Mouse (Mus musculus) gonadal fat pad, adult 2 months (tissue): ENCODE measurements around the gene Bsx. TPM values are rescaled to one million over a fixed set of nuclear protein-coding genes. Genes with fewer than 3 reads are reported as not detected.

Source experiments
- DNase-seq: peaks from one replicate; pipeline ENCODE4 v3.0.0-alpha.2; 2012; ENCODE audit warnings: low read depth
- polyA plus RNA-seq: library from polyadenylated mRNA; depleted of rRNA; stranded (reverse); fragments of >200 nt; gene quantifications from 2 replicates; pipeline ENCODE4 v1.2.3, GENCODE M21; 2012; rRNA removed

The Bsx gene
- polyA plus RNA-seq, 1 experiment = not detected

- no peak for DNase-seq
Measured at GRCm38 (mm10) chr9:40889389-40889788, 15.5 kb downstream of the Bsx start.

GRCm38 (mm10) chr9:40892456-40892855, 18.5 kb downstream of the Bsx start:
- DNase-seq = no peak

DNA sequence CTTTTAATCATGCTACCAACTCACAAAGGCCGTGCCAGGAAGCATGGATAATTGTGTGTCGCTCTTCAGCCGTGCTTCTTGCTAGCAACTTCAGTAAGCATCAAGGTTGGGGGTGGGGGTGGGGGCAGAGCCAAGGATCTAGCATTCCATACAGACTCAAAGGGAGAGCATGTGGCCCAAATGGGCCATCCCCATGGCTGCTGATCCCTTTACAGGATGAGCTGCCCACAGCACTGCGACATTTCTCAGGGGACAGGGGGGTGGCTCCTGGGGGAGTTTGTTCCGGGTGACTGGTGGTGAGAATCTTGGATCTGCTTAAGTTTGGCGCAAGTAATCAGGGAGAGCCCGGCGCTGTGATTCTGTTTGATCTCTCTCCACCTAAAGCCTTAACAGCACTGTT, 33.5 kb downstream of the Bsx start:
- no peak for DNase-seq

DNA sequence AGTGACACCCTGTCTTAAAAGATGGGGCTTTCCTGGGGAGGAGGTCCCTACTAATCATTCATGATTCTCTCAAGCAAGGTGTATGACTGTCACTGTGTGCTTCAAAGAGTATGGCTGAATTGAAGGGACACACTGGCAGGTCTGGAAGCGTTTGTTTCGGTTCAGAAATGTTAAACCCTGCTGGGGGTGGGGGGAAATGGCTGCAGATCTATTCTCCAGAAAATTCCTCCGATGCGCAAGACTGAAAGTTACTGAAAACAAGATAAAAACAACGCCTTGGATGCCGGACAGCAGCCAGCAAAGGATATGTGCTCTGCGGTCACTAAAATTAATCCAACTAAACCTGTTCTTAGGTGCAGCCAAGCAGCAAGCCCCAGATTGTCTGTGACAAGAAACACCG, 34.5 kb downstream of the Bsx start:
- DNase-seq = no peak

DNA sequence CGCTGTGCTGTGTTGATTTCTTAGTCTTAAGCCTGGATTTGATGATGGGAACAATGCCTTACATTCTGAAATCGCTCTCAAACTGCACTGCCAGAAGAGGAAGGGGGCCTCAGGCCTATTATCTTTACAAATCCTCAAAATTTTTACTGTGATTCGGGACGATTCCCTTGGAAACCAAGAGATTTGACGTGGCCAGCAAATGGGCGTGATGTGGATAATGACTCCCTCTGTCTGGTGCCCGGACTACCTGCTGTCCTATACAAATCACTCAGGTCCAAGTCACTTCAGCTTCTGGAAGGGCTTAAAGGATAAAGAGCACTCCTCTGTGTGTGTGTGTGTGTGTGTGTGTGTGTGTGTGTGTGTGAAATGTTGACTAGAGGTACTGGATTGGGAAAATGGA, 35.0 kb downstream of the Bsx start:
- DNase-seq = no peak

GRCm38 (mm10) chr9:40917871-40918613, 44.1 kb downstream of the Bsx start:
- DNase-seq = no peak

DNA sequence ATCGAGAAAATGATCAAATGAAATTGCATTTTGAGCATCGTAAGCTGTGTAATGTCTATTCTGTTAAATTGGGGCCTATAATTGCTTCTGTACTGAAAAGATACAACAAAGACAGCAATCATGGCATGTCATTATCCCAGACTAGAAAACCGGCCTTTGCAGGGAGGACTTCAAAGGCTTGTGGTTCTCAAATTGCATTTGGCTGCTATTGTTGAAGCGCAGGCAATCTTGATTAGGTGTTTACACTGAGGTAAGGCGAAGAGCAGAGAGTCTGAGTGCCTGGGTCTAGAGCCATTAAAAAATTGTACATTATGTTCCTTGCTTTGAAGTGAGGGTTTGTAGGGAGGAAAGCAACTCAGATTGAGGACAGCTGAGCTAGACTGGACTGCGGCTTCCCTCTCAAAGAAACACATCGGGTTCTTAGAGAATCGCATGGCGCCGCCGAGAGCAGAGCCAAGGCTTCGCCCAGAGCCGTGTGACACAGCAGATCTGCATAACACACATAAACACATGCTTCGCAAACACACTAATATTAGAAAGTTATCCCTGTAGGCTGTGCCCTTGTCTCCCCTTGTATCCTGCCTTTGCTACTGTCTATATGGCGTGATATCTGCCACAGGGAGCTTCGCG, 53.5 kb downstream of the Bsx start:
- DNase-seq = no peak

Other genes with a start within 250 kb of the Bsx start
- not detected in 2 replicates for gene Gm21915, start 203.5 kb upstream of the Bsx start, polyA plus RNA-seq
- 26.5 and 27.7 TPM in 2 replicates for gene Clmp, start 188.2 kb upstream of the Bsx start, polyA plus RNA-seq
- 1,778 and 2,229 TPM in 2 replicates for gene Hspa8, start 73.1 kb upstream of the Bsx start, polyA plus RNA-seq
- gene Jhy, start 90.0 kb downstream of the Bsx start, polyA plus RNA-seq = 0.09 and 0.41 TPM in 2 replicates
- gene Crtam, start 130.5 kb downstream of the Bsx start, polyA plus RNA-seq = 0.06 TPM in 1 of 2 replicates, not detected in the other